Mouse (Mus musculus) spleen, postnatal 14 days (tissue): ENCODE results near the gene Sympk.
"Not testable (repeated sequence)": the region's sequence is repeated elsewhere in the genome, so short reads cannot be mapped to it uniquely, and the experiment has no call there.

Experiments
- DNase-seq, 2 experiments: peaks; one replicate each; pipeline ENCODE4 v3.0.0; 2021 to 2022; ENCODE audit warnings: low spot score in 2 of 2

Sympk gene

GRCm38 (mm10) chr7:19052345-19053135 is 28.4 kb downstream of the Sympk start:
- DNase-seq, result no peak

GRCm38 (mm10) chr7:19053136-19053532 is 29.0 kb downstream of the Sympk start:
- no peak for DNase-seq

- no peak for DNase-seq
Observed at GRCm38 (mm10) chr7:19054047-19054776, 30.0 kb downstream of the Sympk start, which contains the start of gene Rsph6a. Gene Rsph6a, plus strand, starts transcription at chr7:19054690.

GRCm38 (mm10) chr7:19054777-19055076 is 30.6 kb downstream of the Sympk start:
- no peak for DNase-seq

- DNase-seq, result no peak
Observed at GRCm38 (mm10) chr7:19055108-19055507, 30.9 kb downstream of the Sympk start.

GRCm38 (mm10) chr7:19057405-19057804 is 33.2 kb downstream of the Sympk start:
- no peak for DNase-seq

GRCm38 (mm10) chr7:19065896-19066295 is 41.7 kb downstream of the Sympk start:
- no peak for DNase-seq

GRCm38 (mm10) chr7:19067063-19067462 is 42.9 kb downstream of the Sympk start:
- no peak for DNase-seq

- DNase-seq, result no peak
Observed at GRCm38 (mm10) chr7:19067935-19068334, 43.8 kb downstream of the Sympk start.

- peak; percentile 60 to 72 for DNase-seq
Observed at GRCm38 (mm10) chr7:19068707-19069106, 44.5 kb downstream of the Sympk start.

GRCm38 (mm10) chr7:19069500-19069899 is 45.3 kb downstream of the Sympk start:
- no peak for DNase-seq

- not testable (repeated sequence) for DNase-seq
Observed at GRCm38 (mm10) chr7:19071024-19071423, 46.8 kb downstream of the Sympk start.

GRCm38 (mm10) chr7:19073504-19073903 is 49.3 kb downstream of the Sympk start:
- peak in 1 of 2 experiments; percentile 11 for DNase-seq

- DNase-seq, result no peak
Observed at GRCm38 (mm10) chr7:19074494-19074893, 50.3 kb downstream of the Sympk start.

- no peak for DNase-seq
Observed at GRCm38 (mm10) chr7:19075231-19075630, 51.1 kb downstream of the Sympk start.

GRCm38 (mm10) chr7:19075723-19076585 is 51.8 kb downstream of the Sympk start, which contains the start of gene Dmwd:
Gene Dmwd, plus strand, starts transcription at chr7:19076227.
- peak; percentile 71 to 73 for DNase-seq

- peak in 1 of 2 experiments; percentile 12 for DNase-seq
Observed at GRCm38 (mm10) chr7:19076586-19076991, 52.4 kb downstream of the Sympk start.

- peak; percentile 57 for DNase-seq
Observed at GRCm38 (mm10) chr7:19077761-19078160, 53.6 kb downstream of the Sympk start.

- no peak for DNase-seq
Observed at GRCm38 (mm10) chr7:19078732-19079131, 54.6 kb downstream of the Sympk start.

- DNase-seq, result no peak
Observed at GRCm38 (mm10) chr7:19080451-19080950, 56.3 kb downstream of the Sympk start.

GRCm38 (mm10) chr7:19082171-19082570 is 58.0 kb downstream of the Sympk start:
- no peak for DNase-seq

GRCm38 (mm10) chr7:19083096-19083495 is 58.9 kb downstream of the Sympk start:
- DNase-seq, result no peak
